Mouse (Mus musculus): Measurements from ENCODE around the gene Mgat5. TPM values are rescaled to one million over a fixed set of nuclear protein-coding genes. Genes with fewer than 3 reads are reported as not detected.

Mgat5 gene
- polyA plus RNA-seq, 1 experiment = 12.7 TPM

DNA sequence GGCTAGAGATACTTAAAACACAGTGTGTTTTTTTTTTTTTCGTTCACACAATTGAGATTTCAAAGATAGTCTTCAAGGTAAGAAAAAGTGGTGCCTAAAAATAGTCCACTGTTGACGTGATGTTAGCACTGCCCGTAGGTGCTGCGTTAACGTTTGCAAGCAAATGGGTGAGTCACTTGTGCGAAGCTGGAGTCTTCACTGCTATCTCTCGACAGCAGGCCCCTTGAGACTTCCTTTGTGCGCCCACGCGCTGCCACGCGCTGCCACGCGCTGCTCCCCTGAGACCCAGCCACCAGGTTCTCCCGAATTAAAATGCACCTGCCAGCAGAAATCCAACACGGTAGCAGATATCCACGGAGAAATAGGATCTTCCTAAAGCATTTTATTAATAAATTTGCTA lies 295.9 kb downstream of the Mgat5 start:
- no peak for DNase-seq (ENCODE audit: low spot score)

DNA sequence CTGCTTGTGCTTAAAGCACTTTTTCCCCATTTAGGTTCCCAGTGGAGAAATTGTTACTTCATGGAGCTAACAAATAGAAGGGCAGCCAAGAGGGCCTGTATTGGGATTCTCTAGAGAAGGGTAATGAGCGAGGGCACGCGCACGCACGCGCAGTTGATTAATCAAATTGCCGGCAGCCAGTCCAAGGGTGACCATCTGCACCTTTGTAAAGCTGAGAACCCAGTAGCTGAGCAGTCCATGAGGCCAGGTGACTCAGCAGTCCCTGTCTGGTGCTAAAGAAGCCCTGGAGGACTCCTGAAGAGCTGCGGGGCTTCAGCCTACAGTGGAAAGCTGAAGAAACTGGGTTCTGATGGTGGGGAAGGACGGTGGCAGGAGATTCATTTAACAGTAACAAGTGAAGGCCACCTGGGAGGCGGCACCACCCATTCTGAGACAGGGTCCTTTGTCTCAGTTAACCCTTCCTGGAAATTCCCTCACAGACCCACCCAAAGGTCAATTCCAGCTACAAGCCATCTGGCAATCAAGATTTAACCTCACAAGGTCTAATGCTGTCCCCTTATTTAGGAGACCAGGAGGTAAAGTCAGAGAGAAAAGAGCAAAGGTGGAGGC lies 302.3 kb downstream of the Mgat5 start:
- no peak for DNase-seq (ENCODE audit: low spot score)

DNA sequence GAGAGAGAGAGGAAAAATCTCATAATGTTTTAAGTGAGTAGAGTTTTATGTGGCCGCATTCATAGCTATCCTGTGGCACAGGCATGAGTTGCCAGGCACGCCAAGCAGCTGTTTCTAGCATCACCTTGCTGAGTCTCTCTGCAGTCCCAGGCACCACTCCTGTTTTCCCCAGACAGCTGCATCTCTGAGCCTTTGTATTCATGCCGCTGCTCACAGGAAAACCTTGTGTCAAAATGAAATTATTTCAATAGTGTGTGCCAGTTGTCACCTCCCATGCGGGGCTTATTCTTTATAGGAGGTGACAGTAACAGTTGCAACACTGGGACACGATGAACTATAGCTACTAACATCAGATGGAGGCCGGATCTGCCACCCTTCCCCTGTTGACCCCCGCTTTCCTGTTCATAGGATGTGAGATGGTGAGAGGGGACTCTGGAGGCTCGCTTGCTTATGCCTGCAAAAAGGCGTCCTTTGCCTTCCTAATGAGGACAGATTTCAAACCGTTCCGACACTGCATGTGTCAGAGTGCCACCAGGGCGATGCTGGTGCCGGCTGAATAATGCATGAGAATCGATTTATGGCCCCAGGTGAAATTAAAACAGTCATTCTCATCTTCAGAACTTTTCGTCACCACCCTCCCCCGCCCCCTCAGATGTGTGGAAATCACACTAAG lies 303.4 kb downstream of the Mgat5 start:
- DNase-seq (ENCODE audit: low spot score) = no peak

DNA sequence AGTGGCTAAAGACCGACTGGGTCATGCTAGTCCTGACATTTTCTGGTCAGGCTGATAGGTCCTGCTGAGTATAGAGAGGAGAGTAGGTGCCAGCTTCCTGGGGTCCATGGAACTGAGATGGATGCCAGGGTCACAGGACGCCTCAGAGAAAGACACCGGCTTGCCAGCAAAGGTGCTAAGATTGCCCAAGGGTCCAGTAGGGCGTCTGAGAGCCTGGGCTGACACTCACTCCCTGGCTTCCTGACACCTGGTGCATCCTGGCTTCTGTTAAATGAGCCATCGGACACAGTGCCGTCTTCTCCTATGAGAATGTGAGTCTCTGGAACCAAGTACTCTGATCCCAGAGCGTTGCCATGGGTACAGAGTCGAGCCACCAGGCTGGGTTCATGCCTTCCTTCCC lies 304.1 kb downstream of the Mgat5 start:
- DNase-seq (ENCODE audit: low spot score) = no peak

DNA sequence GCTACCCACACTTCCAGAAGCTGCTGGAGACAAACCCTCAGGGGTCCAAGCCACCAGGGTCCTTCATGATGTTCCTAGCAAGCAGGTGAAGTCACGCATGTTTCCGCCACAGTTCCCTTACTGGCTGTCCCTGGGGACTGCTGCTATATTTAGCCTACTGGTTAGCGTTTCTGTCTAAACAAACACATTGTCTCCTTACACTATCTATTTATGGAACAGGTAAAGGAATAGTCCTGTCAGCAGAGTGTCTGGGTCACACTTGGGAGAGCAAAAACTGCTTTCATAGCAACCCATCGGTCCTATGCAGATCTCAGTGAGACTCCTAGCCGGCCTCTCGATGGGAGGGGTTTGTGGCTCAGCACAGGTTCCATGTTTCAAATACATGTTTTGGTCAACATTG lies 306.5 kb downstream of the Mgat5 start:
- DNase-seq (ENCODE audit: low spot score) = no peak

DNA sequence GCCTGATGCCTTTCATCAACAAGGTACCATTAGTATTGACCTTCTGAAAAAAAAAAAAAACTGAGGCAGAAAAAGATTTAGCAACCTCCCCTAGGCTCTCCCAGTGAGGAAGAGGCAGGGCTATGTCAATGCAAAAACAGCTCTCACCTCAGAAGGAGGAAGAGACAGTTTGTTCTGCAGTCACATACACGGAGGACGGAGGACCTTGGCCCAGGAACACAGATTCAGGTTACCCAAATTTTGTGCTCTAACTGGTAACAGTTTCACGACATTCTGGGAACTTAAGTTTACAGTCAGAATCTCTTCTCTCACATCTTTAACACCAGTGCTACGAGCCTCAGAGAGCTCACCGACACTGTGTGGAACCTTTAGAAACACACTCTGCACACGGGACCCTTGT lies 307.9 kb downstream of the Mgat5 start:
- DNase-seq (ENCODE audit: low spot score) = no peak

DNA sequence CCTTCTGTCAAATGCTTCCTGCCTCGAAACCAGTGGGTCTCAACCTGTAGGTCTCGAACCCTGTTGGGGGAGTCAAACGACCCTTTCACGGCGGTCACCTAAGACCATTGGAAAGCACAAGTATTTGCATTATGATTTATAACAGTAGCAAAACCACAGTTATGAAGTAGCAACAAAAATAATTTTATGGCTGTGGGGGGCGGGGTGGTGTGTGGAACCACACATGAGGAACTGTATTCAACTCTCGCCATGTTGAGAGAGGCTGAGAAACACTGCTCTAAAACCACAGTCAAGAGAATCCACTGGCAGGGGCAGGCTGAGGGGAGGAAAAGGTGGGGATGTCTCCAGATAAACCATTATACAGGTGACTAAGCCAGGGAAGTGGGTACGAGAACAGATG lies 308.3 kb downstream of the Mgat5 start:
- DNase-seq (ENCODE audit: low spot score) = no peak

DNA sequence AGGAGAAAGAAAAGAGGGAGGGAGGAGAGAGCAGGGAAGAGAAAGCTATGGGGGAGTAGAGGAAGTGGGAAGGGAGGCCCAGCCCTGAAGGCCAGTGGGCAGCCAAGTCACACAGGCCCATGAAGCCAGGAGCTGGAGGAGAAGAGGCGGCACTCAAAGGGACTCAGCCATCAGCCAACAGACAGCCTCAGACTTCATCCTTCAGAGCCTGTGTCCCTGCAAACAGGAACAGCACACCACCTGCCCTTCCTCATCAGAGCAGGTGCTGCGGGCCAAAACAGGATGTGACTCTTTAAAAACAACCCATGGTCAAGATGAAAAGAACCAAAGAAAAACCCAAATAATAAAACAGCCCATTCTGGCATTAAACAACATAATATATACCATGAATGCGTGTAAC lies 308.8 kb downstream of the Mgat5 start:
- no peak for DNase-seq (ENCODE audit: low spot score)

DNA sequence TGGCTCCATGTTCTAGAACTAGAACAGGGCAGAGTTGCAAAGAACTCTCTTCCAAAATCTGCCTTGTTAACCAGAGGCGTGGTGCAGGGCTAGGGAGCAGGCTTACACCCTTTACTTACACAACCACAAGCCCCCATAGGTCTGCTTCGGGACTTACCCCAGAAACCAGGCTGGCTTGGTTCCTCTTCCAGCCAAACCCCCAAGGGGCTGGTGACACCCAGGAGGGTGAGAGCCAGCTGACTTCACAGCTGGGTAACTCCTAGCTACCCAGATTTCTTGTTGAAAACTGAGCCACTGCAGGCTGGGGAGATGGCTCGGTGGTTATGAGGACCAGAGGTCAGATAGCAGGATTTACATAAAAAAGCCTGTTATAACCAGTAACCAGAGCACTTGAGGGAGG lies 309.7 kb downstream of the Mgat5 start:
- DNase-seq (ENCODE audit: low spot score) = no peak

DNA sequence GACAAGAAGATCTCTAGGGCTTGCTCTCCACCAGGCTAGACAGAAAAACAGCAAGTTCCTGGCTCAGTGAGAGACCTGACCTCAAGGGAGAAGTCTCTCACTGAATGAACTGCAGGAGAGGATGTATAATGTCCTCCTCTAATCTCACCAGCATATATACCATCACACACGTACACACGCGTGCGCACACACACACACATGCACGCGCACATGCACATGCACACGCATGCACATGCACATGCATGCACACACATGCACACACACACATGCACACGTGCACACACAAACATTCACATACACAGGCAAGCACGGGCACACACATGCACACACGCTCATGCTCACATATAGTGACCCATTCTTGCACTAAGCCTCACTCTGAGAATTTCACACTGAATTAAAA lies 310.1 kb downstream of the Mgat5 start:
- no peak for DNase-seq (ENCODE audit: low spot score)

DNA sequence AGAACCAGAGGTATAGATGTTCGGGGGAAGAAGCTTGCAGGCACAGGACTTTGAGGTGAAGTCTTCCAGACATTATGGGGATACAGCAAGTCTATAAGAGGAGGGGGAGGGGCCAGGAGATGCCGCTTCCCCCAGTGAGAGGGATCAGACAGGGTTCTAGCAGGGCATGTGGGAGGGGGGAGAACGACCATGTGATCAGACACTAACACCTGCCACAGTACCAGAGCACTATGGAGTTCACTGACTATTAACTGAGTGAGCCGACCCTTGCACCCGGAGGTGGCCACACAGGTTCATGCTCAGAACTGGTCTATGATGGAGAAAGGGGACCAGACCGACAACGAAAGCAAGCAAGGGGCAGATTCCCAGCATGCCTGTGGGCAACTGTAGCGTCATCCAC lies 318.5 kb downstream of the Mgat5 start:
- no peak for DNase-seq (ENCODE audit: low spot score)

DNA sequence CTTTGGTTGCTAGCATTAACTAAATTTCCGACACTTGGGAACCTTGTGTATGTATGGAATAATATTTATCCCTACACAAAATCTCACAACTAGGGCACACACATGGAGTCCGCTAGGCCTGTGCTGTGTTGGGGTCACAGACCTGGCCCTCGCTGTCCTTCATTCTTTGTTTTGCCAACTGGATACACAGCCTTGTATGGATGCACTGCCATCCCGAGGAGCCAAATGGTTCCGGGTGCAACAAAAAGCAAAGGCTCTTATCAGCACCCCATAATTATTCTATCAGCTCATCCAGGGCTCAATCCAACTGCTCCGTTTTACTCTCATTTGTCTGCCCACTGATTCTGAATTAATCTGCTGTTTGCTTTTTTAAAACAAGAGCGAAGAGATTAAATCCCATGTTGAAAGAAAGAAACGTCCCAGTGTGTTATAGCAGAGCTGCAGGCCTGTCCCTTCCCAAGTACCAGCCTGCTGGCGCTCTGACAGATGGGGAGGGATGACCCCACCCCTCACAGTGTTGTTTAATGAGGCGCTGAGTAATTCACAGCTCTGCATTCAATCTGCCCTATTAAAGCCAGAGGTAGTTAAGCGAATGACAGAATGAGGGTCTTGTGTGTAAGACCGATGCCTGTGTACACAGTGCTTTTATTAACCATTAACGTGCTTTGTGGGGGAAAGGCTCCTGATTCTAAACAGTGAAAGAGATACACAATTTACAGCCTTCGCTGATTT lies 326.2 kb downstream of the Mgat5 start:
- DNase-seq (ENCODE audit: low spot score) = no peak

DNA sequence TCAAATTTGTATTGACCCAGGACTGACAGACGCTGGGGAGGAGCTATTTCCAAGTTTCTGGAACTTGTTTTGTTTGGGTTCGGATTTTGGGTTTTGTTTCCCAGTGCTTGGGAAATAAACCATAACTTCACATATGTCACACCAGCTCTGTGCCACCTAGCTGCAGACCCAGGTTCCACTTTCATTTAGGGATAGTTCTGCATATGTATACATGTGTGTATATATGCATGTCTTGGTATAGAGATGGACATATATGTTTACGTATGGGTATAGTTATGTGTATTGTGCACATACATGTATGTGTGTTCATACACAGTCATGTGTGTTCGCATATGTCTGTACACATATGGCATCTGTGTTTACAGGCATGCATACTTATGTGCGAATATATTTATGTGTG lies 326.9 kb downstream of the Mgat5 start:
- no peak for DNase-seq (ENCODE audit: low spot score)

DNA sequence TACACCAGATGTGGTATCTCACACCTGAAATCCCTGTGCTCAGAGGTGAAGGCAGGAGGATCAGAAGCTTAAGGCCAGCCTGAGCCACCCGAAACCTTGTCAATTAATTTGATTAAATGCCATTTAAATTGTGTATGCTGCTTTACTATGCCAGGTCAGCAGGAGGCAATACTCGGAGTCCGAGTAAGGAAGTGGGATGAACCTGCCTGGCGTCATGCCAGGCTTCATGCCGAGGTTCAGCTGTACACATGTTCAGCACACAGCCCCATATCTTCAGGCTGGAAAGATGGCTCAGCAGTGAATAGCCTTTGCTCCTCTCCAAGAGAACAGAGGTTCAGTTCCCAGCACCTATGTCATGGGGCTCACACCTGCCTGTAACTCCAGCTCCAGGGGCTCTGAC lies 331.6 kb downstream of the Mgat5 start:
- no peak for DNase-seq (ENCODE audit: low spot score)

DNA sequence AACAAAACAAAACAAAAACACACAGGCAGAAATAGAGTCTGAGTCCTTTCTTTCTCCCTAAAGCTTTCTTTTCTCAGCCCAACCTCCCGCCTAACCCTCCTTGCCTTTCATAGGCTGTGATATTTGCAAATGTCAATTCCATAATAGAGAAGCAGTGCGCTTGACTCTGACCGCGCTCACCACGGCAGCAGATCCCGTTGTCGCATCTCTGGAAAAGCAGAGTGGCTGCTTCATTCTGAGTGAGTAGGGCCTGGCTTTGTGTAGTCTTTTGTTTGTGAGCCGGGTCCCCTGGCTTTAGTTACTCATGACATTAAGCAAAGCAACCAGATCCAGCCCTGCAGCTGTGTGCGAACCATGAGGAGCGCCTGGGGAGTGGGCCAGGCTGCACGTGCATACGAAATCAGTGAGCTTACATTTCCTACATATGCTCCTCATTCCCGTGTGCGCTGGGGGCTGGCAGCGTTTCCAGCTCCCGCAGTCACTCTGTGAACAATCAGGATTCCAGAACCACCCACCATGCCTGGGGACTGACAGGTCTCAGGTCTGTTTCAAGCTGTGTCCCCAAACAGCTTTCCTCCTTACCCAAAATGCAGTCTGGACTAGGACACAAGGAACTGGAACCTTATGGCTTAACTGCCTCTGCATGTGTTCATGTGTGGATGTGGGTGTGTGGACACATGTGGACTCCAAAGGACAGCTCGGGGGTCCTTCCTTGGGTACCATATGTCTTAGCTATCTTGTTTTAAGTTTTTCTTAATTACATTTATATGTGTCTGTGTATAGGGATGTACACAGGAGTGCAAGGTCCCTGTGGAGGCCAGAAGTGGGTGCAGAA lies 332.6 kb downstream of the Mgat5 start:
- DNase-seq (ENCODE audit: low spot score) = no peak

Data from urinary bladder, adult 2 months (tissue).